Mouse (Mus musculus) large intestine, adult 2 months (tissue): ENCODE measurements around the gene Ganab. TPM values are rescaled to one million over a fixed set of nuclear protein-coding genes. Genes with fewer than 3 reads are reported as not detected.
"Not testable (repeated sequence)": the region's sequence is repeated elsewhere in the genome, so short reads cannot be mapped to it uniquely, and the experiment has no call there.

ENCODE experiments used
- DNase-seq: peaks from one replicate; pipeline ENCODE4 v3.0.0-alpha.2; 2012; ENCODE audit warnings: low read depth, low spot score
- WGBS: fragments of 180-500 bp; shearing (Covaris S2); methylation state at CpG from one replicate; pipeline ENCODE4 v1.1.7; 2018; 5-methylcytosine and 5-hydroxymethylcytosine counted together
- polyA plus RNA-seq: library from polyadenylated mRNA; depleted of rRNA; stranded (reverse); fragments of >200 nt; gene quantifications from 2 replicates; pipeline ENCODE4 v1.2.3, GENCODE M21; 2012; rRNA removed

The Ganab gene
- polyA plus RNA-seq, result 104 and 157 TPM in 2 replicates

GRCm38 (mm10) chr19:8897865-8898495 is at the start of gene Ganab:
Gene Ganab, plus strand, starts transcription at chr19:8898071.
- peak; percentile 88 for DNase-seq
- under 1% methylated on average over 53 of the region's 53 CpGs for WGBS

GRCm38 (mm10) chr19:8848356-8848755 is 49.5 kb upstream of the Ganab start:
- WGBS, result 78% methylated on average over 5 of the region's 5 CpGs
- no peak for DNase-seq

DNA sequence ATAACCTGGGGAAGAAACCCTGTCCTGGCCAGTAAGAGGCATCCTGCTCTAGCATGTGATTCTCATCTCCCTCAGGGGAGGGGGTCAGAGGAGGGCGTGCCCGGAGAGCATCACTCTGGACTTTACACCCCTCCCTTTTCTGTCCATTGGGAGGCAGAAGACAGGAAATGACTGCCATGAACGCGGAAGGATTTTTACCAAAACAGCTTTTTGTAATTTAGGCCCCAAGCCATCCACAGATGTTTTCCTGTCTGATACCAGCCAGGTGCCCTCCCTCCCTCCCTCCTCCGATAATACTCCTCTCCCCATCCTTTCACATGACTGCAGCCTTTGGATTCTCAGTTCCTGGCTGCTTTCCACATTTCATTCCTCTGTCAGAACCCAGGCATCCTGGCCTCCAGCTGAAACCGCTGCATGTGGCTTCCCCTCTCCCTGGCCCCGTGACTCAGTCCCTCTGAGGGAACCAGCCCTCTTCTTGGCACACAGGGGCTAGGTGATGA is 47.4 kb upstream of the Ganab start, which contains the start of gene Lrrn4cl:
TSS of gene Lrrn4cl (plus strand) at position 367 of the 500 bp plus-strand sequence.
- DNase-seq, result no peak
- WGBS, result 27% methylated on average over 7 of the region's 7 CpGs

- WGBS, result 40% methylated on average over 7 of the region's 7 CpGs
- no peak for DNase-seq
Observed at GRCm38 (mm10) chr19:8851639-8852038, 46.2 kb upstream of the Ganab start.

- 59% methylated on average over 10 of the region's 10 CpGs for WGBS
- no peak for DNase-seq
Observed at GRCm38 (mm10) chr19:8852236-8852928, 45.5 kb upstream of the Ganab start.

GRCm38 (mm10) chr19:8853117-8853516 is 44.8 kb upstream of the Ganab start:
- DNase-seq, result no peak
- WGBS, result 83% methylated on average over 3 of the region's 3 CpGs

GRCm38 (mm10) chr19:8857689-8858088 is 40.2 kb upstream of the Ganab start:
- WGBS, result 22% methylated on average over 4 of the region's 4 CpGs
- peak; percentile 43 for DNase-seq

DNA sequence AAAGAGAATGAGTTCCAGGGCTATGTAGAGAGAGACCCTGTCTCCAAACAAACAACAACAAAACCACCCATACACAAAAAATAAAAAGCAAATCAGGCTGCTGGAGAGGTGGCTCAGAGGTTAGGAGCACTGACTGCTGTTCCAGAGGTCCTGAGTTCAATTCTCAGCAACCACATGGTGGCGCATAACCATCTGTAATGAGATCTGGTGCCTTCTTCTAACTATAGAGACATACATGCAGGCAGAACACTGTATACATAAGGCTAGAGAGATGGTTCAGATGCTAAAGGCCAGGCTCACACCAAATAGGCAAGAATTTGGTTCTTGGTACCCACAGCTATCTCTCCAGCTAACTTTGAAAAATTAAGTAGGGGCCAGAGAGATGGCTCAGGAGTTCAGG is 38.9 kb upstream of the Ganab start:
- DNase-seq, result no peak
- 0% methylated on average over 1 of the region's 1 CpGs for WGBS

GRCm38 (mm10) chr19:8864265-8864664 is 33.6 kb upstream of the Ganab start:
- no peak for DNase-seq
- 82% methylated on average over 6 of the region's 6 CpGs for WGBS

- DNase-seq, result not testable (repeated sequence)
- WGBS, result 78% methylated on average over 3 of the region's 3 CpGs
Observed at GRCm38 (mm10) chr19:8870381-8870780, 27.5 kb upstream of the Ganab start.

DNA sequence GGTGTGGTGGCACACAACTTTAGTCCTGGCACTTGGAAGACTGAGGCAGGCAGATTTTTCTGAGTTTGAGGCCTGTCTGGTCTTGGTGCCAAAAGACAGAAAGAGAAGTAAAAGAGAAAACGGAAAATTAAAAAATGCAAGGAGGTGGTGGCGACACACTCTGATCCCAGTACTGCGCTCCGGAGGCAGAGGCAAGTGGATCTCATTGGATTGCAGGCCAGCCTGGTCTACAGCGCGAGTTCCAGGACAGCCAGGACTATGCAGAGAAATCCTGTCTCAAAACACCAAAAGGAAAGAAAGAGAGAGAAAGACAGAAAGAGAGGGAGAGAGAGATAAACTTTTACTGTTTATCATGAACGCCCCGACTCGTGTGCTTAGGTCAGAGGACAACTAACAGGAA is 27.0 kb upstream of the Ganab start:
- WGBS, result 25% methylated on average over 9 of the region's 9 CpGs
- no peak for DNase-seq

GRCm38 (mm10) chr19:8871267-8872186 is 26.3 kb upstream of the Ganab start, which contains the start of gene Ubxn1:
Gene Ubxn1, plus strand, starts transcription at chr19:8871496.
- under 1% methylated on average over 59 of the region's 59 CpGs for WGBS
- DNase-seq, result peak; percentile 83

DNA sequence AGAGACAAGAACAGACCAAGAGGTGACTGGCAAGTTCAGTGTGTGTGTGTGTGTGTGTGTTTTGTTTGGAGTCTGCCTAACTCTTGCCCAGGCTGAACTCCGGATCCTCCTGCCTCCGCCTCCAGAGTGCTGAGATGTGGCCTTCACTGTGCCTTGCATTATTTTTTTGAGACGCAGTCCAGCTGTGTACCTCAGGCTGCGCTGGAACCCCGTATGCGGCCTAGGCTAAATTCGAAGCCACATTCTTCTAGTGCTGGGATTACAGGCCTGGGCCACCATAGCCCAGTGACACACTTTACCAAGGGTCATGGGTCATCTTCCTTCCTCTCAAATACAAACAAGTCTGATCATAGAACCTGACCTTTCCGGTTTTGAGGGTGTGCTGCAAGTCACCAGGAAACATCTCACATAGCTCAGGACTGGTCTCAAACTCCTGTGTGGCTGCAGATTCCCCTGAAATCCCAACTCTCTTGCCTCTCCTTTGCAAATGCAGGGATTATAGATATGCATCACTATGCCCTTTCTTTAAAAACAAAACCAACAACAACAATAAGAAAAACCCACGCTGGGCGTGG is 25.5 kb upstream of the Ganab start:
- peak; percentile 24 for DNase-seq
- 33% methylated on average over 10 of the region's 10 CpGs for WGBS

GRCm38 (mm10) chr19:8875031-8875430 is 22.8 kb upstream of the Ganab start:
- no peak for DNase-seq
- 87% methylated on average over 7 of the region's 7 CpGs for WGBS

DNA sequence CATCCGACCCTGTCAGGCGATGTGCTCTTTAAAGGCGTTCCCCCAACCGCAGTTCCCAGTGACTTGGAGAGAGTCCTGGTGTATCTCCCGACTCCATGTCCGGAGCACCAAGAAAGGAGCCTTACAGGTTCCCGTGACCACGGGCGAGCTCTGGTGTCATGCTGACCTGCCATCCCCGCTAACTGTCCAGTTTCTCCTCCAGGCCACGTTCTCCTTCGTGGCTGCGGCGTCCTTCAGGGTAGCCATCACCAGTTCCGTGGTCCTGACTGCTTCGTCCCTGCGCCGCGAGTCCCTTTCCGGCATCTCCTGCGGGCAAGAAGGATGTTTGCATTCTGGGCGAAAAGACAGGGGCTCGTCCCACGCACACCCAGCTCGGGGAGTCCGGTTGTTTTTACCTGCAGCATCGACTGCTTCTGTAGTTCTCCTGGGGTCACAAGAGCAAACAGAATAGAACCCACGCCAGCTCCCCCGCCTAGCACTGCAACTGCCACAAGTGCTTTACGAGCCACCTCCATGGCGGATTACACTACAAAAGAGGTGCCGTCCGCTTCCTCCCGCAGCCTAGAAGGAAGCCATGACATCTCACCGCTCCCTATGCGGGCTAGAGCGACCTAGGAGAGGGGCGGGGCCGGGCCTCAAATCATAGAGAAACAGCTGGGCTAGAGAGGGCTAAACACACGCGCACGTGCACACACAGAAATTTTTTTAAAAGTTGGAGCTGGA is 17.4 kb upstream of the Ganab start, which contains the start of gene Uqcc3:
TSS of gene Uqcc3 (minus strand) at position 613 of the 723 bp plus-strand sequence.
- DNase-seq, result peak; percentile 64
- under 1% methylated on average over 42 of the region's 42 CpGs for WGBS

DNA sequence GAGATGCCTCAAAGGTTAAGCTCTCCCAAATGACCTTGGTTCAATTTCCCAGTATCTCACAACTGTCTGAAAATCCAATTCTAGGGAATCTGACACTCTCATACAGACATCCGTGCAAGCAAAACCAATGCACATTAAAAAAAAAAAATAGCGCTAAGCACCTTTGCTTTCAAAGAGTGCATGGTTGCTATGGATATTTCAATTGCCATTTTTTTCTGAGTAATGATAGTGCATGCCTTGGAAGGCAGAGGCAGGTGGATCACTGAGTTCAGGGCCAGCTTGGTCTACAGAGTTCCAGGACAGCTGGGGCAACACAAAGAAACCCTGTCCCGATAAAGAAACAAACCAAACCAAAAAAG is 16.9 kb upstream of the Ganab start:
- WGBS, result 4% methylated on average over 3 of the region's 3 CpGs
- DNase-seq, result no peak

- 75% methylated on average over 3 of the region's 3 CpGs for WGBS
- no peak for DNase-seq
Observed at GRCm38 (mm10) chr19:8883616-8884015, 14.3 kb upstream of the Ganab start, which contains the start of the genes Lbhd1 and Gm49403. Gene Lbhd1, plus strand, starts transcription at chr19:8883732. Gene Gm49403, plus strand, starts transcription at chr19:8883930.

DNA sequence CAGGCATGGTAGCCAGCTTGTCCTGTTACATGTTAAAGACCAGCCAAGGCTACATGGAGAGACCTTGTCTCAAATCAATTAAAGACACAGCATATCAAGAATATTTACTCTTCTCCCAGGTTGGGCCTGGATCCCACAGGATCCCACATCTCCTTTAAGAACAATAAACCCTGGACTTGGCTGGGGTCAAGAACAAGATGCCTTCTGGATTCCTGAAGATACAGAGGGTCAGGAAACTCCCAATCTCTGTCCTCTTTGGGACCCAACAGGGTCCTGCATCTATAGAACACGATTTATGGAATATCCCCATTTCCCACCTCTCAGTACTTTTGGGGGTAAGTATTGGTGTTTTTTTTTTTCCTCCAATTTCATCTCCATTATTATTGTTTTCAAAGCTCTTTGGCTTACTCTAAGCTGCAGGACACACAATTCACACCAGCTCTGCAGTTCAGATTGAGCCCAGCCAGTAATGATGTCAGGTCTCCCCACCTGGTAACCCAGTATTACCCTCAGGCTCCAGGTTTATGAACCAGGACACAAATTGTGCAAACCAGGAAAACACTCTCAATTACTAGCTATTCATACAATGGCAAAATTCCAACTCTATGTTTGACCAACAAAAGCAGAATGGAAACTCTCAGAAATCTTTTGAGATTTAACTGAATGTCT is 10.8 kb upstream of the Ganab start:
- WGBS, result 46% methylated on average over 1 of the region's 1 CpGs
- DNase-seq, result no peak
